Mouse (Mus musculus) 416B (cell line): ENCODE measurements around the gene Olfml1.

ENCODE experiments used
- DNase-seq: peaks from one replicate; pipeline ENCODE4 v3.0.0; 2011; ENCODE audit warnings: low read depth

The Olfml1 gene

GRCm38 (mm10) chr7:107595426-107595825, 28.2 kb downstream of the Olfml1 start:
- DNase-seq, result no peak

DNA sequence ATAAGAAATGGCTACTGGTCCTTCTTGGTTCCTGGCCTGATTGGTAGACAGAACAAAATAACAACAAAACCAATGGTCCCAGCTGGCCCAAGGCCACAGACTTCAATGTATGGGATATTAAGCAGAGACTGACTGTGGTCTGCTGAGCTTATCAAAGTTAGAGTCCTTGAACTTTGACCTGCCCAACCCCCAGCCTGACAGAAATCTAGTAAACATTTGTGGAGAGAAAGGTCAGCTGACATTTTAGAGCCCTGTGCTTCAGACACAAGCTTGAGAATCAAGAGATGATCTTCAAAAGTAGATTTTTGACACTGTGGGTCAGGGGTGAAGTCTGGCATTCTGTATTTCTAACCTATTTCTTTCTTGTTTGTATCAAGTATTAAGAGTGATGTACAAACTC, 29.5 kb downstream of the Olfml1 start:
- no peak for DNase-seq

DNA sequence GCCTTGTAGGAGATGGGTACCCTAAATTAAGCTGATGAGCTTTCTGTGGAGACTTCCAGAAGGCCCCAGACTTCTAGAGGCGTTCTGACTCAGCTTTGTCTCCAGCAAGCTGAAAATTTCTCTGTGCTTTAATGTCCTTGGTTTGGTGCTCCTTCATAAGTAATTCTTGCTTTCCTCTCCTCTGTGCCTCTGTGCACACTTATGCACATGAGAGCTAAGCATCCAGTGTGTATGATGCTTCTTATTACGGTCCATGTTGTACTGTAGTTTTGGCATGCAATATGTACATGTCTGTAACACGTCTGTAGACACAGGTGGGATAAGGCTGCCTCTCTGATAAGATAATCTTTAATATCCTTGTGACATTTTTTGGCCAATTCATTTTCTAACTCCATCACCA, 30.7 kb downstream of the Olfml1 start:
- no peak for DNase-seq

DNA sequence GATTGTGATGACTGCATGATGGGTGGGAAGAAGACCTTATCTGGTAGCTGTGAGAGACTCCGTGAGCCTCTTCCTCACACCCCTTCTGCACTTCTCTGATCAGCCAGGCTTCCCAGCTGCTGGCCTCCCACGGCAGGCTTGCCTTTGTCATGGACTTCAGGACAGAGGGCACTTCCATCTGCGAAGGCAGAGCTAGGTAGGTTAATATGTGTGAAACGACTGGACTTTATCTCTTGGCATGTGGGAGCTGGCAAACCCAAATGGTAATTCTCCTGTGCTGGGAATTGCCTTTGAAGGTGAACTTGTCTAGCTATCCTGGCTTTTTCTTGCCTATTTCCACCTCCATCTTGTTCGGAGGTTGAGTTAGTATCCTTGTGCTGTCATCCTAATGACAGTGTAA, 33.4 kb downstream of the Olfml1 start:
- no peak for DNase-seq

GRCm38 (mm10) chr7:107602505-107602904, 35.3 kb downstream of the Olfml1 start:
- DNase-seq, result no peak

- no peak for DNase-seq
These were observed 35.7 kb downstream of the Olfml1 start for GRCm38 (mm10) chr7:107602913-107603312.

GRCm38 (mm10) chr7:107607766-107608165, 40.5 kb downstream of the Olfml1 start:
- DNase-seq, result no peak

DNA sequence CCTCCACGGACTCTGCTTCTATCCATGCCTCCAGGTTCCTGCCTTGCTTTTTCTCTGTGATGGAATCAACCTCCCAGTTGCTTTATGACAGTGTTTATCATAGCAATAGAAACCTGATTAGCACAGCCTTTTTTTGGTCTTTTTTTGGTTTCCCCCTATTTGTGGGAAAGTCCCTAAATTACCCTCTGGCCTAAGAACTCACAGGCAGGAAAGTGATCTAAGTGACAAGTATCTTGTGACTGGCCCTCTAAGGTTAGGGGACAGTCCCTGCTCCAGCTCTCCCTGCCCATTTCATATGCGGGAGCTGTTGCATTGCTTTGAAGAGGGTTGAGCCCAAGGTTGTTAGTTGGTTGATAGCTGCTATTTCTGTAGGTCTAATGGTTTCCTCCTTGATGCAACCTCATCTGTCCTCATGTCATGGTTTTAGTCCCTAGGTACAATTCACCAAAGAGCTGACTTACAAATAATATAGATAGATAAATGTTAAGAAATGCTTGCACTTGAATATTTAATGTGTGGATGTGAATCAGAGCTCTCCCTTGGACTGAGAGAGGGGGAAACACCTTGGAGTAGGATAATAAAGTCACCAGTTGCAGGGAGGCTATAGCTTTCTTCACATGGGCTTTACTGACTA, 42.5 kb downstream of the Olfml1 start:
- DNase-seq, result no peak

DNA sequence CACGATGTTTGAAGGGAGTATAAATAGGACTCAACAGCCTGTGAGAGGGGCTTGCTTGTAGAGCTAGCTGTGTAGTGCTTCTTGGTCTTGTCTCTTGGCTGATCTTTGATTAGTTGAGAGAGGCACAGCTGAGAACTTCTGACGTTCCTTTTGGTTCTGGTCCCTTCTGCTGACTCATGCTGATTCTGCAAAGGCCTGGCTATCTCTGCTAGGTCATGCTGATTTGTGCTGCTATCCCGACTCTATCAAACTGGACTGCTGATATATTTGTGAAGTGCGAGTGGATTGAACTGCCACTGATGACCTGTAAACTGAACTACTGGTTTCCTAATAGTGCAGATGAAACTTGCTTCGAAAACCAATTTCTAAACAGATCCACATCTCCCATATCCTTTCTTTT, 43.6 kb downstream of the Olfml1 start:
- DNase-seq, result no peak

GRCm38 (mm10) chr7:107618028-107618992, 51.1 kb downstream of the Olfml1 start:
- DNase-seq, result no peak

DNA sequence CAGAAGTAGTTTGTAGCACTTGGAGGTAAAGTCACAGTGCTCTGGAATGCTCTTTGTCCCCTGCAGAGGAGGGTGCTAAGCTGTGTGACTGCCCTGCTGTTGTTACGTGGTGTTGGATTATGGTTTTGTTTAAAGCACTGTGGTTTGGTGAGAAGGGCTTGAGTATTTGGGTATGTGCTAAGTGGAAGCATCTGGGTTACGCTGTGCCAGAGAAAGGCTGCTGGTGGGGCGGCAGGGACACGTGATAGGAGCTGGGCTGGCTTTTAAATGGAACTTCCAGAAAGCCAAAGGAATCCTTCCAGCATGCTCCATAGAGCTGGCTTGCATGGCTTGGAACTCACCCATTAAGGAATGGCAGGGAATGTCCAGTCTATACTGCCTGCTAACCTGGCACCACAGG, 52.0 kb downstream of the Olfml1 start:
- no peak for DNase-seq

DNA sequence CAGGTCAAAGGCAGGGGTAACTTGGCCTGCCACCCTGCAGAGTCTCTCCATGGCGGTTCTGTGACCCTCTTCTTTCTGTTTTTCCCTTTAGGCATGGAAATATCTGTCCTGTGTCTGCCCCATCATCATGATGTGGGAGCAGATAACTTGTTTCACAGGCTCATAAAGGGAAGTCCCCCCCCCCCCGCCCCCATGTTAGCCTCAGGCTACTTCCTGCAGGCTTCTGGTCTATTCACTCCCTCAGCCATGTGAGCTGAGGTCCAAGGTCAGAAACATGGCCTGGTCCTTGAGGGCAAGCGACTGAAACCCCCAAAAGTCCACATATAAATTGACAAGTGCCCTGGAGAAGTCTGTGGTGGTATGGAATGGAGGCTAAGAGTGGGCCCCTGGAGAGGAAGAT, 52.9 kb downstream of the Olfml1 start:
- DNase-seq, result no peak

DNA sequence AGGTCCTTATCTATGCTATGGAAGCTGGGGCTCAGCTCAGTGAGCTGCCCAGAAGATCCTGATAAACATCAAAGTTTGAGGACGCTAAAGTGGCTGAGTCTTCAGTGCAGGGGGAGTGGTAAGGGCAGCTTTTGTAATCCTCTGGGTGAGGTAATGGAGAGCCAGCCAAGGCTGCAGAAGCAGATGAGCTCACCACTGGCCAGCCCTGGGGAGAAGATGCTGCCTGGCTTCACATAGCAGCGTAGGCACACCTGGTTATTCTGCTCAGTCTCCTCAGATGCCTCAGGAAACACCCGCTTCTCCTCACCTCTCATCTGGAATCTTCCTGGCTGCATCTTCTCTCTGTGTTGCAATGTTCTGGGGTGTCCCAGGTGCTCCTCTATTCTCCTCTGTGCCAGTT, 57.2 kb downstream of the Olfml1 start:
- DNase-seq, result no peak

GRCm38 (mm10) chr7:107625061-107625460, 57.8 kb downstream of the Olfml1 start, which contains the start of gene 5330417H12Rik:
5330417H12Rik (minus strand) TSS chr7:107625161.
- DNase-seq, result no peak

DNA sequence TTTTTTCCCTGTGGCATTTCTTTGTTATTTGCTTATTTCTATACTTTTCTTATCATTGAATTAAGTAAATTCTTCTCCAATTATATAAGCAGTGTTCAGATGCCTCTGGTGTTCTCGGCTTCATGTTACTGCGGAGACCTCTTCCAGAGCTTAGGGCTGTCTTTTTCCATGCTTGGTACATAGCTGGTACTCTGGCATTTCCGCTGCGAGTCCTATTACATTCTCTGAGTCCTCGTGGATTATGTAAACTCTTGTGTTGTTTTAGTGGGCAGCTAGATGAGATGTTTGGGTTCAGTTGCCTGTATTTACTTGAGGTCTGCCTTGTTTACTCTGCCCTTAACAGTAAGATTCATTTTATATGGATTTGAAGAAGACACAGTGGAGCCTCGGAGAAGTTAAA, 58.5 kb downstream of the Olfml1 start:
- no peak for DNase-seq

DNA sequence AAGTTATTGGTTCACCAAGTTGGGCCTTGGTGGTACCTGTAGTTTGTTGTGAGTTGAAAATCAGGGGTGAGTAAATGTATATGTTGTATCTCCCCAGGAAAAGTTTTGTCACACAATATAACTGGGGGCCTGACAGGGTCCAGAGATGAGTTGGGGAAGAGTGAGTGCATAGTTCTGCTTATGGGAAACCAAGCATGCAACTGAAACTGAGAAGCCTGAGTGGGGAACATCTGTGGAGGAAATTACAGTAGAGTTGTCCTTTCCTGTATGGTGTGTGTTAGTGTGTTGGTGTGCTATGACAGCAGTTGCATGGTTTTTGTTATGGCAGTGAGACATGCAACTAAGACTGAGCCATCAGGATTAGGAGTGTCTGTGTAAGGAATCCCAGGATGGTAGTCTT, 61.1 kb downstream of the Olfml1 start:
- no peak for DNase-seq

DNA sequence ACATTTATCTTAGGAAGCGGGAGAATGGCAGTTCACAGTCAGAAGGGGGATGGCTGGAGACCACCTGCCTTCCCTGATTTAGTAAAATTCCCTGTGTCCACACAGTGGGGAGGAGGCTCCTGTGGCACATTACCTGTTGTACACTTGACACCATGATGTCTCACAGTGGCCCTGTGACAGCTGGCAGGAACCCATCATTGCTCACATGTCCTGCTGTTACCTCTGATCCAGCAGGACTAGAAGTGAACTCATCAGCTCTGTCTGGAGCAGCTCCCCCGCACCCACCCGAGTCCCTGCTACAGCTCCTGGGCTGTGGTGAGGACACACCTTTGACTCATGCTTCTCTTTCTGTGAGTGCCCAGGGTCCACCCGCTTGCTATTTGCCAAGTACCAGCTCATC, 66.0 kb downstream of the Olfml1 start:
- DNase-seq, result no peak

DNA sequence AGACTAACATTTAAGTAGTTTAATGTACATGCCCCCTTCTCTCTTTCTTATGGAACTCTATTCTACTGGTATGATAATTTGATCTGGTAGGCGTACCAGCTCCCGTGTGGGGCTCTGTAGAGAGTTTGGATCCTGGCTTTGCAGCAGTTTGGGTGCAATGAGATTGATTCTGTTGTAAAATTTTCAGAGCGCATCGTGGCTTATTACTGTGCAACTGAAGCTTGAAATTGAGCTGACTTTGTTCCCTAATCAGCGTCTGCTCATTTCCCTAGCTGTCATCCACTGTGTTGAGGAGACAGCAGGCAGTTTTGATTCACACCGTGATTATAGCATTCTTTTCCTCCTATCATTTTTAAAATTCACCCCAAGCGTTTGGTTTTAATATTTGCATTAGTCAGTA, 70.2 kb downstream of the Olfml1 start:
- no peak for DNase-seq

DNA sequence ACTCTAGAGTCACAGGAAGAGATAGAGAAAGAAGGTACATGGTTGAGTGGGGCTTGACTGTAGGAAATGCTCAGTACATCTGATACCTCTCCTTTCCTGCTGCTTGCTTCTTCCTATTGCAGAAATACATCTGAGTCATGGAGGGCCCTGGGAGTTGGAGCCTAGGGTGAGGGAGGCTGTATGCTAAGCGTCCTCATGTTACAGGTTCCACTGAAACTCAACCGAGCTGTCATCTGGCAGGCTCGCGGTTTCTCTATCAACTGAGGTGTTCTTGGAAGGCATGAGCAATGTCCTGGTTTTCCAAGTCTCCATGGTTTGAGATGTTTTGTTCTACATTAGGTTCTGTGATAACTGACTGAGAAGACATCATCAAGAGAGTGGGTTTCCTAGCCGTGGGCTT, 70.8 kb downstream of the Olfml1 start:
- no peak for DNase-seq
